In genomic region chr3:51182455-51182854, GRCm38 (mm10) we compare ENCODE assay signal across 18 mouse cellular contexts.
"Had no signal": no experiment of that assay in that cellular context is flagged by ENCODE, and none has a peak within 500 bp of the region (broad histone marks: within the 10 kb centered on the region; RNA-seq: fewer than 3 reads in every experiment).

No protein-coding gene starts in this region.

- H3K36me3 ChIP-seq: intestine, embryonic 15.5 days; limb, embryonic 10.5 days; limb, embryonic 13.5 days; liver, embryonic 13.5 days; midbrain, embryonic 12.5 days; midbrain, embryonic 15.5 days; neural tube, embryonic 13.5 days had no signal

- H3K4me2 ChIP-seq: intestine, embryonic 15.5 days; limb, embryonic 13.5 days; liver, embryonic 13.5 days; lung, embryonic 14.5 days; midbrain, embryonic 12.5 days; midbrain, embryonic 15.5 days; neural tube, embryonic 13.5 days had no signal

- H3K9ac ChIP-seq: intestine, embryonic 15.5 days; limb, embryonic 13.5 days; liver, embryonic 13.5 days; lung, embryonic 14.5 days; midbrain, embryonic 12.5 days; midbrain, embryonic 15.5 days; neural tube, embryonic 13.5 days had no signal

- H3K9me3 ChIP-seq: intestine, embryonic 15.5 days; limb, embryonic 10.5 days; limb, embryonic 13.5 days; liver, embryonic 13.5 days; midbrain, embryonic 12.5 days; midbrain, embryonic 15.5 days; neural tube, embryonic 13.5 days had no signal

- ATAC-seq: intestine, embryonic 15.5 days; midbrain, embryonic 15.5 days had no signal

- H3K27me3 ChIP-seq: intestine, embryonic 15.5 days; limb, embryonic 13.5 days; liver, embryonic 13.5 days; midbrain, embryonic 12.5 days; midbrain, embryonic 15.5 days; neural tube, embryonic 13.5 days had no signal

- H3K4me1 ChIP-seq: intestine, embryonic 15.5 days; limb, embryonic 10.5 days; midbrain, embryonic 15.5 days had no signal

- DNase-seq: kidney, adult 11 months; kidney, adult 9 months; kidney, postnatal 25 days; layer of hippocampus, adult 9-11 months; liver; liver, embryonic 13.5 days; lung, embryonic 14.5 days; lung, postnatal 10 days; thymus, postnatal 25 days had no signal

- H3K27ac ChIP-seq: intestine, embryonic 15.5 days; kidney, postnatal 0 days; layer of hippocampus, adult 2 months; limb, embryonic 10.5 days; limb, embryonic 13.5 days; liver, embryonic 13.5 days; midbrain, embryonic 12.5 days; midbrain, embryonic 15.5 days; neural tube, embryonic 13.5 days had no signal

- H3K4me3 ChIP-seq: intestine, embryonic 15.5 days; layer of hippocampus, adult 2 months; limb, embryonic 10.5 days; limb, embryonic 13.5 days; liver, embryonic 13.5 days; midbrain, embryonic 12.5 days; midbrain, embryonic 15.5 days; myocyte; neural tube, embryonic 13.5 days had no signal
